Mouse (Mus musculus) kidney, embryonic 16.5 days (tissue): Measurements from ENCODE around the gene Fbl. TPM values are rescaled to one million over a fixed set of nuclear protein-coding genes. Genes with fewer than 3 reads are reported as not detected.
A peak's percentile ranks its signal among the peaks of the same experiment; 100 is the strongest.
"Not testable (repeated sequence)": the region's sequence is repeated elsewhere in the genome, so short reads cannot be mapped to it uniquely, and the experiment has no call there.

Experiments
- ATAC-seq: fragments of 200-750 bp; cut with Nextera tagmentation; 2 replicates; pipeline ENCODE4 v1.8.0; 2017; ENCODE audit warnings: moderate TSS enrichment; ENCODE audit not compliant: low FRiP score, low TSS enrichment
- H3K27ac ChIP-seq: fragments of 300-500 bp; sonication (generic); 2 replicates; pipeline ENCODE4 v1.5.1; 2014; ENCODE audit warnings: low read length
- H3K27me3 ChIP-seq: fragments of 300-500 bp; sonication (generic); 2 replicates; pipeline ENCODE4 v1.6.1; 2014; ENCODE audit warnings: low read length, control low read depth, mixed read lengths; ENCODE audit not compliant: insufficient read depth
- H3K36me3 ChIP-seq: fragments of 300-500 bp; sonication (generic); 2 replicates; pipeline ENCODE4 v1.6.1; 2014; ENCODE audit warnings: low read length, control low read depth, mixed read lengths; ENCODE audit not compliant: insufficient read depth
- H3K4me1 ChIP-seq: fragments of 300-500 bp; sonication (generic); 2 replicates; pipeline ENCODE4 v1.6.1; 2014; ENCODE audit warnings: low read length, control low read depth, mixed read lengths; ENCODE audit not compliant: insufficient read depth
- H3K4me2 ChIP-seq: fragments of 300-500 bp; sonication (generic); replicated peaks from 2 replicates; pipeline ENCODE4 v1.6.1; 2014; ENCODE audit warnings: low read depth, low read length
- H3K4me3 ChIP-seq: fragments of 300-500 bp; sonication (generic); 2 replicates; pipeline ENCODE4 v1.5.1; 2014; ENCODE audit warnings: mild to moderate bottlenecking, low read length
- H3K9ac ChIP-seq: fragments of 300-500 bp; sonication (generic); replicated peaks from 2 replicates; pipeline ENCODE4 v1.6.1; 2014; ENCODE audit warnings: low read length
- H3K9me3 ChIP-seq: fragments of 300-500 bp; sonication (generic); 2 replicates; pipeline ENCODE4 v1.6.1; 2016; ENCODE audit warnings: low read length, control low read depth
- WGBS: fragments of 180-500 bp; shearing (Covaris S2); extraction: QIAGEN DNeasy Blood & Tissue Kit; methylation state at CpG from one replicate; pipeline ENCODE4 v1.1.7; 2014; 5-methylcytosine and 5-hydroxymethylcytosine counted together
- polyA plus RNA-seq: library from polyadenylated mRNA; unstranded; fragments of >200 nt; fragmentation: Nextera tagmentation; extraction: Ambion mirVana; gene quantifications from 2 replicates; pipeline ENCODE4 v1.2.1, GENCODE M21; 2015

Fbl gene
- polyA plus RNA-seq: 108 and 115 TPM in 2 replicates

DNA sequence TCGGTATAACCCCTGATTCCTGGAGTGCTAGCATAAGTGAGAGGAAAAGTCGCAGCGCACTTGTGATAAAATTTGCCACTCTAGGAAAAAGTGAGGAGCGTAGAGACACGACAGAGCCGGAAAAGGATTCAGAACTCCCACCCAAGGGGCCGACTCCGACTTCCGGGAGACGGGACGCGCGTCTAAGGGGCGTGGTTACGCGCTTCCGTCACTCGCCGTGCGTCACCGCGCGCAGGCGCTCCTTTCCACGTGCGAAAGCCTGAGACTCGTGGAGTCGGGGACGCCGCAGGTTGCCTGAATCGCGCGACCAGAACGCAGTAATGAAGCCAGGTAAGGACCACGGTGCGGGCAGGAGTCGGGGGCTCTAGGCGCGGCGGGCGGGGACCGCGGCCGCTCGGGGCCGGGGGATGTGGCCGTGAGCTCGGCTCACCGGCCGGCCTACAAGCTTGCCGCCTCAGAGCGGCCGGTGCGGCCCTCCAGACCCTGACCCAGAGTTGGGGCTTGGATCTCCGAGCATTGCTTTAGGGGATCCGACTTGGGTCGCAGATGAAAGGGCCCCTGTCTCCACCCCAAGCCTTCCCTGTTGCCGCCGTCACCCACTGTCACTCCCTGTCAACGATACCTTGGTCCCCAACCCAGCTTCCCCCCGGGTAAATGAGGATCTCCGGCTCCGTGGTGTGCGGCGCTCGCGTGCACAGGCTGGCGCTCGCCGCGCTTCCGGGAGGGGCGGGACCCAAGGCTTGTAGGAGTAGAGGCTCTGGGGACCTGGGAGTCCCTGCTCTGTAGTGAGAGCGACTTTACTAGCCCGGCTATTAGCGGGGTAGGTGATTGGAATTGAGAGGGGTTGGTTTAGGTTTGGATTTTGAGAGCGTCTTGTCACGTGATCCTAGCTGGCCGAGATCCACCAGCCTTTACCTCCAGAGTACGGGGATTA, at the start of gene Fbl:
TSS of gene Fbl (plus strand) at position 222 of the 934 bp plus-strand sequence.
- no peaks in the 10 kb centered on the region for H3K27me3 ChIP-seq
- peak within 1 kb of the TSS; percentile 89 for H3K27ac ChIP-seq
- peaks cover 28% of the 10 kb centered on the region for H3K4me1 ChIP-seq
- H3K4me3 ChIP-seq: peak within 1 kb of the TSS; percentile 86
- no peaks in the 10 kb centered on the region for H3K36me3 ChIP-seq
- H3K9ac ChIP-seq: peak within 1 kb of the TSS; percentile 85
- H3K4me2 ChIP-seq: peak within 1 kb of the TSS; percentile 94
- H3K9me3 ChIP-seq: peaks cover 3% of the 10 kb centered on the region; the same call in 1 of the 2 replicates
- WGBS: under 1% methylated on average over 80 of the region's 80 CpGs
- ATAC-seq: peak; percentile 89

DNA sequence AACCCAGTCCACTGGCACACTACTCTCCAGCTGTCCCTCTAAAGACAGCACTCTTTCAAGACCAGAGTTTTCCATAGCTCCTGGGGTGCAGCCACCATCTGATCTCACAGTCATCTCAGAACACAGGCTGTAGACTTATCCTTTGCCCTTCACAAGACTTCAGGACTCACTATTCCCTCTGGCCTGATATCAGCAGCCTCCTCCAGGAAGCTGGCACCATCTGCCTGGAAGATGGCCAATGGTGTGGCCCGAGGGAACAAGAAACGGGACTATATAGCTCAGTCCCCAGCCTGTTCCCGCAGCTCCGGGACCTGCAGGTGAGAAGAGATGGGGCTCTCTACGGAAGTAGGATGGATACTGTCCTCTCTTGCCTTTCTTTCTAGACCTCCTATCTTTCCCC, 40.3 kb upstream of the Fbl start, which contains the start of gene 9530053A07Rik:
TSS of gene 9530053A07Rik (plus strand) at position 301 of the 400 bp plus-strand sequence.
- Histone ChIP-seq H3K4me3 (no peak within 1 kb of the TSS), H3K36me3 (no peaks in the 10 kb centered on the region), H3K27me3 (no peaks in the 10 kb centered on the region), H3K9me3 (no peaks in the 10 kb centered on the region), H3K4me1 (no peaks in the 10 kb centered on the region), H3K9ac (no peak within 1 kb of the TSS), H3K4me2 (no peak within 1 kb of the TSS), H3K27ac (no peak within 1 kb of the TSS)
- WGBS: 78% methylated on average over 5 of the region's 5 CpGs
- no peak for ATAC-seq

DNA sequence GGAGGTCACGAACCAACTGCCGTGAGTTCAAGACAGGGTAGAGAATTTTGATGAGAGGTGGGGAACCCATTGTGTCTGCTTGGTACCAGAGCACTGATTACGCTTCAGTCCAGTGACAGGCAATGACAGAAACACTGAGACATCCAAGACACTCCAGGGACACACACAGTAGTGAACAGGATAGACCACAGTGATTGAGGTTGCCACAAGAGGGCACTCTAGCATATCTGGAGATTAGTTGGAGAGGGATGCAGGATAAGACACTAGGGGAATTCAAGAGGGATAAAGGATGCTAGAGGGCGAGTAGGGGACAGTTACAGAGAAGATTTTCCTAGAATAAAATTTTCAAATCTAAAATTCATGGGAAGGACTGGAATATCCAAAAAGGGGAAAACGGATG, 31.9 kb upstream of the Fbl start:
- no peak overlapping the region for H3K9ac ChIP-seq
- H3K36me3 ChIP-seq: no peaks in the 10 kb centered on the region
- no peak overlapping the region for H3K4me2 ChIP-seq
- no peaks in the 10 kb centered on the region for H3K9me3 ChIP-seq
- peak; percentile 63 for ATAC-seq
- no peak overlapping the region for H3K27ac ChIP-seq
- 56% methylated on average over 5 of the region's 5 CpGs for WGBS
- no peaks in the 10 kb centered on the region for H3K27me3 ChIP-seq
- no peak overlapping the region for H3K4me3 ChIP-seq
- H3K4me1 ChIP-seq: no peaks in the 10 kb centered on the region

DNA sequence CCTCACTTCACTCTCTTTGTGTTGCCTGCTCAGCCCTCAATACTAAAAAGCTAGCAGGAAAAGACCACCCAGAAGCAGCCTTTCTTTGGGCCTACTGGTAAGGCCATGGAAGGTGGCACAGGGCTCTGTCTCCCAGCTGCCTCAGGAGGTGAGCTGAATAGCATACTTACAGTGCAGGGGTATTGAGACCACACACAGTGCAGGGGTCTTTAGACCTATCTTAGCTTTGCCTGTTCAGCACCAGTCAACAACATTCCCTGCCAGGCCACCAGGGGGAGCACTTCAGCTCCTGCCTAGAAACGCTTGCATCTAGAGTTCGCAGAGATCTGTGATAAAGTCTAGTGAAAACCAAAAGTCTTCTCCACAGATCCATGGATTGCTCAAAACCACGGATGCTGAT, 21.2 kb upstream of the Fbl start:
- H3K9me3 ChIP-seq: no peaks in the 10 kb centered on the region
- H3K4me3 ChIP-seq: no peak overlapping the region
- H3K27ac ChIP-seq: no peak overlapping the region
- no peak overlapping the region for H3K4me2 ChIP-seq
- ATAC-seq: 0 out of 2 replicates have a peak, but pooled peaks have one; percentile 57
- H3K9ac ChIP-seq: no peak overlapping the region
- H3K36me3 ChIP-seq: no peaks in the 10 kb centered on the region
- H3K27me3 ChIP-seq: no peaks in the 10 kb centered on the region
- 16% methylated on average over 3 of the region's 3 CpGs for WGBS
- no peaks in the 10 kb centered on the region for H3K4me1 ChIP-seq

DNA sequence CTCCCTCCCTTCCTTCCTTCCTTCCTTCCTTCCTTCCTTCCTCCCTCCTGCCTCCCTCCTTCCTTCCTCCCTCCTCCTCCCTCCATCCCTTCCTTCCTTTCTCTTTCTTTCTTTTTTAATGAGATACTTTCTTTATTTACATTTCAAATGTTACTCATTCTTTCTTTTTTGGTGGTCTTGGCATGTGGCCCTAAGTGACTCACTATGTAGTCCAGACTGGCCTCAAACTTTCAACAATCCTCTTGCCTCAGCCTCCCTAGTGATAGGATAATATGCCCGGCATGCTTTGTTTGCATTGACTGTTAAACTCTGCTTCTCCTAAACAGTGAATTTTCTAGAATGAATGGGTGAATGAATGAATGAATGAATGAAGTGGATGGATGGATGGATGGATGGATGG, 19.7 kb upstream of the Fbl start:
- Histone ChIP-seq H3K4me3 (no peak overlapping the region), H3K9me3 (no peaks in the 10 kb centered on the region), H3K36me3 (no peaks in the 10 kb centered on the region), H3K4me2 (no peak overlapping the region), H3K9ac (no peak overlapping the region), H3K27ac (no peak overlapping the region), H3K4me1 (no peaks in the 10 kb centered on the region), H3K27me3 (no peaks in the 10 kb centered on the region)
- no peak for ATAC-seq
- WGBS: 87% methylated on average over 1 of the region's 1 CpGs

DNA sequence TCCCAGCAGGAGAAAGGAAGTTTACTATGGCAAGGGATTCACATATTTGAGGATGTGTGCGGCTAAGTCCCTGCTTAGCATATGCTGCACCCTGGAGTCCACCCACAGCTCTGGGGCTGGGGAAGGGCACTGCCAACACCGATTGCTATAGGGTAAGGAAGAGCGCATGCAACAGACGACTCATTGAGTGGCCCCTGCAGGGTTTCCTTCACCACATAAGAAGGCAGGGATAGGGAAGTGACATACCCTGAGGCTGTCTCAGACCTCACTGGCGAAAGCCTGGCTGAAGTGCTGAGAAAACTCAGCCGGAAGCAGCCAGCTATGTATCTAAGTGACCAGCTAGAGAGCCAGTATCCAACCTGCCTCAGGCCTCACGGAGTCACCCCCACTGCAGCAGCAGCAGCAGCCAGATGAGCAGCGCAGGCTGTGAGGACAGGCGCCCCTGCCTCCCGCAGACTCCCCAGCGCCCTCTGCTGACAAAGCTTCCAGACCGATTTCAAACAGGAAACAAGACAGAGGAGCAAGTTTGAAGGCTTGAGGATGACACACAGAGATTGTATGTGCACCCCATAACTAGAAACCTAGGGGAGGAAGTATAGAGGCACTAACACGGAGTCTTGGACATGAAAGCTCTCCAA, 17.8 kb upstream of the Fbl start:
- ATAC-seq: no peak
- Histone ChIP-seq H3K27me3 (no peaks in the 10 kb centered on the region), H3K27ac (no peak overlapping the region), H3K4me2 (no peak overlapping the region), H3K4me3 (no peak overlapping the region), H3K9me3 (no peaks in the 10 kb centered on the region), H3K36me3 (no peaks in the 10 kb centered on the region), H3K4me1 (no peaks in the 10 kb centered on the region), H3K9ac (0 out of 2 replicates have a peak overlapping the region, but pooled peaks have one; percentile 16)
- 22% methylated on average over 13 of the region's 13 CpGs for WGBS

DNA sequence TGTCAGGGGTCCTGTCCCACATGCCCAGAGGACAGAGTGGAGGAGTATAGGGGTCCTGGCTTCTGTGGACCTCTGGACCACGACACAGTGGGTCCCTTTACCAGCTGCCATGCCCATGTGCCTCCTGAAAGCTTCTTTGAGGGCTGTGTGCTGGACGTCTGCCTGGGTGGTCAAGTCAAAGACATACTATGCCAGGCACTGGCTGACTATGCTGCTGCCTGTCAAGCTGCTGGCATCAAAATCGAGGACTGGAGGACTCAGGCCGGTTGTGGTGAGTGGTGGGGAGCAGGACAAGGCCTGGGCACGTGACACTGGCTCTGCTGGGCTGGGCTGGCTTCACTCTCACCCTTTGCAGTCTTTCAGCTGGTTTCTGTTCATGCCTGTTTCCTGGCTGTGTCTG, 15.9 kb upstream of the Fbl start:
- H3K4me1 ChIP-seq, H3K36me3 ChIP-seq, H3K4me3 ChIP-seq, H3K9ac ChIP-seq, ATAC-seq, H3K9me3 ChIP-seq, H3K4me2 ChIP-seq, H3K27me3 ChIP-seq, H3K27ac ChIP-seq: not testable (repeated sequence)
- WGBS: 49% methylated on average over 5 of the region's 5 CpGs

DNA sequence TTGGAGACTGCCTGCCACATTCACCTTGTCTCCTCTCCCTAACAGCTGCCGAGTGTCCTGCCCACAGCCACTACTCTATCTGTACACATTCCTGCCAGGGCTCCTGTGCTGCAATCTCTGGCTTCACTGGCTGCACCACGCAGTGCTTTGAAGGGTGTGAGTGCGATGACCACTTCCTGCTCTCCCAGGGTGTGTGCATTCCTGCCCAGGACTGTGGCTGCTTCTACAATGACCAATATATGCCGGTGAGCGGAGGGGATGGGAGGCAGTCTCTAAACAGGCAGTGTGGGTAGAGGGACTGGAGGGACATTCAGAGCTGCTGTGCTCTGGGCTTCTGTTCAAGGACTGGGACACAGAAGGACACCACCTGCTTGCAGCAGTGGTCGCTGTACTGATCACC, 10.2 kb upstream of the Fbl start:
- Histone ChIP-seq H3K9me3 (no peaks in the 10 kb centered on the region), H3K27ac (no peak overlapping the region), H3K4me2 (no peak overlapping the region), H3K4me1 (no peaks in the 10 kb centered on the region), H3K36me3 (no peaks in the 10 kb centered on the region), H3K4me3 (no peak overlapping the region), H3K9ac (no peak overlapping the region), H3K27me3 (no peaks in the 10 kb centered on the region)
- 48% methylated on average over 6 of the region's 6 CpGs for WGBS
- no peak for ATAC-seq

DNA sequence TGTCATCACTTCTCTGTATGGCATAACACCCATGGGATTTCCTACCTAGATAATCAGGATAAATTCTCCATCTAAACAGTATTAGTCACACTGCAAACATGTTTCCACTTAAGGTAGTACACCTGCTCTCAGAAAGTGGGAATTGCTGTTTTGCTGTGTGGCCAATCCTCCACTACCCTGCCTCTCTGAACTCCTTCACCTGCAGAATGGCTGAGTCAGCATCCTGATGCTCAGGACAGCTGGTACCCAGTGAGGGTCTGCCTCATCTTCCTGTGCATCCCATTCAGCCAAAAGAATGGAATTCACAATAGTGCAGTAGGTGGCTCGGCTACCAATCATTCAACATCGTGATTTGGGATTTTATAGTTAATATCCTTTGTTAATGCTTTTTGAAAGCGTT, 9.6 kb upstream of the Fbl start:
- ATAC-seq: no peak
- Histone ChIP-seq H3K4me3 (no peak overlapping the region), H3K9me3 (no peaks in the 10 kb centered on the region), H3K9ac (no peak overlapping the region), H3K27ac (no peak overlapping the region), H3K4me1 (no peaks in the 10 kb centered on the region), H3K4me2 (no peak overlapping the region), H3K36me3 (no peaks in the 10 kb centered on the region), H3K27me3 (no peaks in the 10 kb centered on the region)
- WGBS: 87% methylated on average over 3 of the region's 3 CpGs
